Mouse (Mus musculus): ENCODE results near the gene Rapgef6. TPM values are rescaled to one million over a fixed set of nuclear protein-coding genes. Genes with fewer than 3 reads are reported as not detected.

The Rapgef6 gene
- polyA plus RNA-seq, 1 experiment from 2014 or later = 27.8 TPM

- WGBS = 98% methylated on average over 2 of the region's 2 CpGs
- ATAC-seq (replicated peaks; ENCODE audit: insufficient number of reproducible peaks, low FRiP score, low TSS enrichment, low read depth) (no peak), DNase-seq (ENCODE audit: low spot score) (no peak)
- H3K4me2 ChIP-seq (ENCODE audit: low read depth, low read length) = no peak overlapping the region
- H3K4me3 ChIP-seq (ENCODE audit: low read depth, low read length) = no peak overlapping the region
- H3K9ac ChIP-seq (replicated peaks; ENCODE audit: low read length) = no peak overlapping the region
- H3K27me3 ChIP-seq (ENCODE audit: control insufficient read depth, insufficient read depth, low read length) = no peaks in the 10 kb centered on the region
- H3K9me3 ChIP-seq (replicated peaks; ENCODE audit: control insufficient read depth, low read length) = no peaks in the 10 kb centered on the region
- no peaks in the 10 kb centered on the region for H3K4me1 ChIP-seq (ENCODE audit: control insufficient read depth, insufficient read depth, low read length)
- H3K36me3 ChIP-seq (replicated peaks; ENCODE audit: control insufficient read depth, insufficient read depth, low read depth, low read length) = no peaks in the 10 kb centered on the region; the same call in 1 of the 2 replicates
- no peak overlapping the region for H3K27ac ChIP-seq (replicated peaks; ENCODE audit: low read depth, low read length)
Measured at GRCm38 (mm10) chr11:54675792-54676489, 153.3 kb downstream of the Rapgef6 start.

GRCm38 (mm10) chr11:54679141-54679540, 156.5 kb downstream of the Rapgef6 start:
- Histone ChIP-seq H3K36me3 (replicated peaks; ENCODE audit: control insufficient read depth, insufficient read depth, low read depth, low read length) (no peaks in the 10 kb centered on the region; the same call in 1 of the 2 replicates), H3K4me1 (ENCODE audit: control insufficient read depth, insufficient read depth, low read length) (no peaks in the 10 kb centered on the region), H3K27ac (replicated peaks; ENCODE audit: low read depth, low read length) (no peak overlapping the region), H3K27me3 (ENCODE audit: control insufficient read depth, insufficient read depth, low read length) (no peaks in the 10 kb centered on the region), H3K9me3 (replicated peaks; ENCODE audit: control insufficient read depth, low read length) (no peaks in the 10 kb centered on the region), H3K9ac (replicated peaks; ENCODE audit: low read length) (no peak overlapping the region), H3K4me2 (ENCODE audit: low read depth, low read length) (no peak overlapping the region), H3K4me3 (ENCODE audit: low read depth, low read length) (no peak overlapping the region)
- 92% methylated on average over 2 of the region's 2 CpGs for WGBS
- ATAC-seq (replicated peaks; ENCODE audit: insufficient number of reproducible peaks, low FRiP score, low TSS enrichment, low read depth) (no peak), DNase-seq (ENCODE audit: low spot score) (no peak)

GRCm38 (mm10) chr11:54684831-54685230, 162.2 kb downstream of the Rapgef6 start:
- DNase-seq (ENCODE audit: low spot score) (no peak), ATAC-seq (replicated peaks; ENCODE audit: insufficient number of reproducible peaks, low FRiP score, low TSS enrichment, low read depth) (no peak)
- H3K9ac ChIP-seq (replicated peaks; ENCODE audit: low read length) = no peak overlapping the region
- no peaks in the 10 kb centered on the region for H3K27me3 ChIP-seq (ENCODE audit: control insufficient read depth, insufficient read depth, low read length)
- H3K4me3 ChIP-seq (ENCODE audit: low read depth, low read length) = no peak overlapping the region
- peaks cover 4% of the 10 kb centered on the region; the same call in 1 of the 2 replicates for H3K4me1 ChIP-seq (ENCODE audit: control insufficient read depth, insufficient read depth, low read length)
- no peaks in the 10 kb centered on the region for H3K36me3 ChIP-seq (replicated peaks; ENCODE audit: control insufficient read depth, insufficient read depth, low read depth, low read length)
- H3K4me2 ChIP-seq (ENCODE audit: low read depth, low read length) = no peak overlapping the region
- 82% methylated on average over 2 of the region's 2 CpGs for WGBS
- no peaks in the 10 kb centered on the region for H3K9me3 ChIP-seq (replicated peaks; ENCODE audit: control insufficient read depth, low read length)
- no peak overlapping the region for H3K27ac ChIP-seq (replicated peaks; ENCODE audit: low read depth, low read length)

- ATAC-seq (replicated peaks; ENCODE audit: insufficient number of reproducible peaks, low FRiP score, low TSS enrichment, low read depth) (no peak), DNase-seq (ENCODE audit: low spot score) (no peak)
- no peak overlapping the region for H3K4me2 ChIP-seq (ENCODE audit: low read depth, low read length)
- no peak overlapping the region for H3K9ac ChIP-seq (replicated peaks; ENCODE audit: low read length)
- WGBS = 90% methylated on average over 4 of the region's 4 CpGs
- H3K36me3 ChIP-seq (replicated peaks; ENCODE audit: control insufficient read depth, insufficient read depth, low read depth, low read length) = peaks cover 8% of the 10 kb centered on the region
- no peak overlapping the region for H3K27ac ChIP-seq (replicated peaks; ENCODE audit: low read depth, low read length)
- no peak overlapping the region for H3K4me3 ChIP-seq (ENCODE audit: low read depth, low read length)
- H3K9me3 ChIP-seq (replicated peaks; ENCODE audit: control insufficient read depth, low read length) = no peaks in the 10 kb centered on the region
- H3K27me3 ChIP-seq (ENCODE audit: control insufficient read depth, insufficient read depth, low read length) = no peaks in the 10 kb centered on the region
- peaks cover 4% of the 10 kb centered on the region; the same call in 1 of the 2 replicates for H3K4me1 ChIP-seq (ENCODE audit: control insufficient read depth, insufficient read depth, low read length)
Measured at GRCm38 (mm10) chr11:54690171-54690570, 167.5 kb downstream of the Rapgef6 start.

- 92% methylated on average over 4 of the region's 4 CpGs for WGBS
- no peak overlapping the region for H3K4me2 ChIP-seq (ENCODE audit: low read depth, low read length)
- no peak overlapping the region for H3K9ac ChIP-seq (replicated peaks; ENCODE audit: low read length)
- peaks cover 8% of the 10 kb centered on the region for H3K36me3 ChIP-seq (replicated peaks; ENCODE audit: control insufficient read depth, insufficient read depth, low read depth, low read length)
- ATAC-seq (replicated peaks; ENCODE audit: insufficient number of reproducible peaks, low FRiP score, low TSS enrichment, low read depth) (no peak), DNase-seq (ENCODE audit: low spot score) (no peak)
- H3K9me3 ChIP-seq (replicated peaks; ENCODE audit: control insufficient read depth, low read length) = no peaks in the 10 kb centered on the region
- H3K27ac ChIP-seq (replicated peaks; ENCODE audit: low read depth, low read length) = no peak overlapping the region
- H3K27me3 ChIP-seq (ENCODE audit: control insufficient read depth, insufficient read depth, low read length) = no peaks in the 10 kb centered on the region
- peaks cover 4% of the 10 kb centered on the region; the same call in 1 of the 2 replicates for H3K4me1 ChIP-seq (ENCODE audit: control insufficient read depth, insufficient read depth, low read length)
- H3K4me3 ChIP-seq (ENCODE audit: low read depth, low read length) = no peak overlapping the region
Measured at GRCm38 (mm10) chr11:54691179-54691578, 168.5 kb downstream of the Rapgef6 start.

GRCm38 (mm10) chr11:54693696-54694095, 171.0 kb downstream of the Rapgef6 start:
- DNase-seq (ENCODE audit: low spot score) = no peak
- H3K4me1 ChIP-seq (ENCODE audit: control insufficient read depth, insufficient read depth, low read length) = no peaks in the 10 kb centered on the region
- 93% methylated on average over 6 of the region's 6 CpGs for WGBS
- H3K27ac ChIP-seq (replicated peaks; ENCODE audit: low read depth, low read length) = no peak overlapping the region
- peaks cover 8% of the 10 kb centered on the region for H3K36me3 ChIP-seq (replicated peaks; ENCODE audit: control insufficient read depth, insufficient read depth, low read depth, low read length)
- H3K9ac ChIP-seq (replicated peaks; ENCODE audit: low read length) = no peak overlapping the region
- no peak overlapping the region for H3K4me2 ChIP-seq (ENCODE audit: low read depth, low read length)
- H3K9me3 ChIP-seq (replicated peaks; ENCODE audit: control insufficient read depth, low read length) = no peaks in the 10 kb centered on the region
- H3K4me3 ChIP-seq (ENCODE audit: low read depth, low read length) = no peak overlapping the region
- ATAC-seq (replicated peaks; ENCODE audit: insufficient number of reproducible peaks, low FRiP score, low TSS enrichment, low read depth) = no peak
- no peaks in the 10 kb centered on the region for H3K27me3 ChIP-seq (ENCODE audit: control insufficient read depth, insufficient read depth, low read length)

GRCm38 (mm10) chr11:54694291-54694690, 171.6 kb downstream of the Rapgef6 start:
- 88% methylated on average over 8 of the region's 8 CpGs for WGBS
- ATAC-seq (replicated peaks; ENCODE audit: insufficient number of reproducible peaks, low FRiP score, low TSS enrichment, low read depth) (no peak), DNase-seq (ENCODE audit: low spot score) (no peak)
- no peak overlapping the region for H3K4me3 ChIP-seq (ENCODE audit: low read depth, low read length)
- H3K9me3 ChIP-seq (replicated peaks; ENCODE audit: control insufficient read depth, low read length) = no peaks in the 10 kb centered on the region
- H3K36me3 ChIP-seq (replicated peaks; ENCODE audit: control insufficient read depth, insufficient read depth, low read depth, low read length) = peaks cover 8% of the 10 kb centered on the region
- H3K27ac ChIP-seq (replicated peaks; ENCODE audit: low read depth, low read length) = no peak overlapping the region
- H3K4me2 ChIP-seq (ENCODE audit: low read depth, low read length) = no peak overlapping the region
- no peak overlapping the region for H3K9ac ChIP-seq (replicated peaks; ENCODE audit: low read length)
- H3K27me3 ChIP-seq (ENCODE audit: control insufficient read depth, insufficient read depth, low read length) = no peaks in the 10 kb centered on the region
- no peaks in the 10 kb centered on the region for H3K4me1 ChIP-seq (ENCODE audit: control insufficient read depth, insufficient read depth, low read length)

- H3K4me1 ChIP-seq (ENCODE audit: control insufficient read depth, insufficient read depth, low read length) = no peaks in the 10 kb centered on the region
- no peak overlapping the region for H3K4me2 ChIP-seq (ENCODE audit: low read depth, low read length)
- ATAC-seq (replicated peaks; ENCODE audit: insufficient number of reproducible peaks, low FRiP score, low TSS enrichment, low read depth) (no peak), DNase-seq (ENCODE audit: low spot score) (peak; percentile 39)
- H3K27ac ChIP-seq (replicated peaks; ENCODE audit: low read depth, low read length) = no peak overlapping the region
- H3K36me3 ChIP-seq (replicated peaks; ENCODE audit: control insufficient read depth, insufficient read depth, low read depth, low read length) = peaks cover 8% of the 10 kb centered on the region
- H3K4me3 ChIP-seq (ENCODE audit: low read depth, low read length) = no peak overlapping the region
- no peaks in the 10 kb centered on the region for H3K27me3 ChIP-seq (ENCODE audit: control insufficient read depth, insufficient read depth, low read length)
- H3K9ac ChIP-seq (replicated peaks; ENCODE audit: low read length) = no peak overlapping the region
- 74% methylated on average over 4 of the region's 4 CpGs for WGBS
- H3K9me3 ChIP-seq (replicated peaks; ENCODE audit: control insufficient read depth, low read length) = no peaks in the 10 kb centered on the region
Measured at GRCm38 (mm10) chr11:54695951-54696350, 173.3 kb downstream of the Rapgef6 start.

Data from embryonic facial prominence, embryonic 11.5 days (tissue).